Mouse (Mus musculus): Measurements from ENCODE around the gene Timm8a1. TPM values are rescaled to one million over a fixed set of nuclear protein-coding genes. Genes with fewer than 3 reads are reported as not detected.
A peak's percentile ranks its signal among the peaks of the same experiment; 100 is the strongest.
"Not testable (repeated sequence)": the region's sequence is repeated elsewhere in the genome, so short reads cannot be mapped to it uniquely, and the experiment has no call there.

Gene Timm8a1
- polyA plus RNA-seq, 1 experiment from 2014 or later: 114 TPM

GRCm38 (mm10) chrX:134564326-134564725 lies 22.7 kb upstream of the Timm8a1 start:
- Histone ChIP-seq H3K4me1 (no peaks in the 10 kb centered on the region), H3K9me3 (no peaks in the 10 kb centered on the region), H3K36me3 (replicated peaks) (no peaks in the 10 kb centered on the region), H3K27me3 (ENCODE audit: poor library complexity, severe bottlenecking) (peaks cover 20% of the 10 kb centered on the region; the same call in 1 of the 2 replicates), H3K4me3 (no peak overlapping the region), H3K27ac (no peak overlapping the region)
- WGBS: 92% methylated on average over 4 of the region's 4 CpGs
- DNase-seq (ENCODE audit: extremely low spot score, low spot score): no peak

- H3K27ac ChIP-seq: no peak overlapping the region
- H3K4me1 ChIP-seq: no peaks in the 10 kb centered on the region
- no peak overlapping the region for H3K4me3 ChIP-seq
- no peaks in the 10 kb centered on the region for H3K36me3 ChIP-seq (replicated peaks)
- H3K27me3 ChIP-seq (ENCODE audit: poor library complexity, severe bottlenecking): no peaks in the 10 kb centered on the region
- no peaks in the 10 kb centered on the region for H3K9me3 ChIP-seq
- WGBS: 77% methylated on average over 6 of the region's 6 CpGs
- no peak for DNase-seq (ENCODE audit: extremely low spot score, low spot score)
Measured at GRCm38 (mm10) chrX:134554425-134554824, 12.8 kb upstream of the Timm8a1 start.

- Histone ChIP-seq H3K9me3 (no peaks in the 10 kb centered on the region), H3K27me3 (ENCODE audit: poor library complexity, severe bottlenecking) (no peaks in the 10 kb centered on the region), H3K4me3 (no peak overlapping the region), H3K27ac (no peak overlapping the region), H3K4me1 (no peaks in the 10 kb centered on the region), H3K36me3 (replicated peaks) (no peaks in the 10 kb centered on the region)
- no peak for DNase-seq (ENCODE audit: extremely low spot score, low spot score)
- 93% methylated on average over 4 of the region's 4 CpGs for WGBS
Measured at GRCm38 (mm10) chrX:134553326-134553725, 11.7 kb upstream of the Timm8a1 start.

GRCm38 (mm10) chrX:134550903-134551302 lies 9.2 kb upstream of the Timm8a1 start:
- H3K4me1 ChIP-seq: no peaks in the 10 kb centered on the region
- no peaks in the 10 kb centered on the region for H3K27me3 ChIP-seq (ENCODE audit: poor library complexity, severe bottlenecking)
- WGBS: 23% methylated on average over 5 of the region's 5 CpGs
- no peak for DNase-seq (ENCODE audit: extremely low spot score, low spot score)
- no peak overlapping the region for H3K27ac ChIP-seq
- H3K4me3 ChIP-seq: no peak overlapping the region
- H3K36me3 ChIP-seq (replicated peaks): no peaks in the 10 kb centered on the region
- H3K9me3 ChIP-seq: no peaks in the 10 kb centered on the region

GRCm38 (mm10) chrX:134547330-134547729 lies 5.7 kb upstream of the Timm8a1 start:
- H3K27me3 ChIP-seq (ENCODE audit: poor library complexity, severe bottlenecking): no peaks in the 10 kb centered on the region
- no peaks in the 10 kb centered on the region for H3K36me3 ChIP-seq (replicated peaks)
- no peak overlapping the region for H3K27ac ChIP-seq
- no peak overlapping the region for H3K4me3 ChIP-seq
- DNase-seq (ENCODE audit: extremely low spot score, low spot score): no peak
- no peaks in the 10 kb centered on the region for H3K9me3 ChIP-seq
- 0 out of 2 replicates have a peak, but pooled peaks cover 1% of the 10 kb centered on the region for H3K4me1 ChIP-seq
- WGBS: 91% methylated on average over 4 of the region's 4 CpGs

- Histone ChIP-seq H3K27ac (peak overlapping the region; percentile 93), H3K36me3 (replicated peaks) (peaks cover 16% of the 10 kb centered on the region), H3K27me3 (ENCODE audit: poor library complexity, severe bottlenecking) (no peaks in the 10 kb centered on the region), H3K4me3 (peak overlapping the region; percentile 65), H3K9me3 (no peaks in the 10 kb centered on the region), H3K4me1 (0 out of 2 replicates have a peak, but pooled peaks cover 3% of the 10 kb centered on the region)
- WGBS: 32% methylated on average over 6 of the region's 6 CpGs
- DNase-seq (ENCODE audit: extremely low spot score, low spot score): no peak
Measured at GRCm38 (mm10) chrX:134541955-134542308, 267 bp upstream of the Timm8a1 start.

- Histone ChIP-seq H3K36me3 (replicated peaks) (peaks cover 29% of the 10 kb centered on the region), H3K9me3 (no peaks in the 10 kb centered on the region), H3K27ac (peak overlapping the region; percentile 93), H3K27me3 (ENCODE audit: poor library complexity, severe bottlenecking) (no peaks in the 10 kb centered on the region), H3K4me3 (peak overlapping the region; percentile 65), H3K4me1 (0 out of 2 replicates have a peak, but pooled peaks cover 3% of the 10 kb centered on the region)
- 25% methylated on average over 12 of the region's 12 CpGs for WGBS
- DNase-seq (ENCODE audit: extremely low spot score, low spot score): no peak
Measured at GRCm38 (mm10) chrX:134540414-134541135, 1.1 kb downstream of the Timm8a1 start.

GRCm38 (mm10) chrX:134539795-134540194 lies 1.9 kb downstream of the Timm8a1 start:
- not testable (repeated sequence) for H3K27ac ChIP-seq; H3K4me1 ChIP-seq; H3K27me3 ChIP-seq (ENCODE audit: poor library complexity, severe bottlenecking); DNase-seq (ENCODE audit: extremely low spot score, low spot score); H3K9me3 ChIP-seq
- peaks cover 36% of the 10 kb centered on the region for H3K36me3 ChIP-seq (replicated peaks)
- peak overlapping the region; percentile 65 for H3K4me3 ChIP-seq
- 92% methylated on average over 10 of the region's 10 CpGs for WGBS

GRCm38 (mm10) chrX:134533346-134533745 lies 8.3 kb downstream of the Timm8a1 start:
- Histone ChIP-seq H3K4me3 (no peak overlapping the region), H3K36me3 (replicated peaks) (peaks cover 30% of the 10 kb centered on the region), H3K27ac (no peak overlapping the region), H3K4me1 (no peaks in the 10 kb centered on the region), H3K9me3 (no peaks in the 10 kb centered on the region), H3K27me3 (ENCODE audit: poor library complexity, severe bottlenecking) (no peaks in the 10 kb centered on the region)
- WGBS: 84% methylated on average over 2 of the region's 2 CpGs
- DNase-seq (ENCODE audit: extremely low spot score, low spot score): no peak

- Histone ChIP-seq H3K27ac (no peak overlapping the region), H3K36me3 (replicated peaks) (no peaks in the 10 kb centered on the region), H3K27me3 (ENCODE audit: poor library complexity, severe bottlenecking) (0 out of 2 replicates have a peak, but pooled peaks cover 3% of the 10 kb centered on the region), H3K4me1 (no peaks in the 10 kb centered on the region), H3K9me3 (no peaks in the 10 kb centered on the region), H3K4me3 (no peak overlapping the region)
- DNase-seq (ENCODE audit: extremely low spot score, low spot score): no peak
- WGBS: 85% methylated on average over 4 of the region's 4 CpGs
Measured at GRCm38 (mm10) chrX:134525260-134525659, 16.4 kb downstream of the Timm8a1 start.

GRCm38 (mm10) chrX:134523772-134524171 lies 17.9 kb downstream of the Timm8a1 start:
- WGBS: 88% methylated on average over 4 of the region's 4 CpGs
- H3K36me3 ChIP-seq (replicated peaks): no peaks in the 10 kb centered on the region
- no peaks in the 10 kb centered on the region for H3K4me1 ChIP-seq
- H3K9me3 ChIP-seq: no peaks in the 10 kb centered on the region
- H3K27ac ChIP-seq: no peak overlapping the region
- no peak for DNase-seq (ENCODE audit: extremely low spot score, low spot score)
- H3K27me3 ChIP-seq (ENCODE audit: poor library complexity, severe bottlenecking): 0 out of 2 replicates have a peak, but pooled peaks cover 3% of the 10 kb centered on the region
- no peak overlapping the region for H3K4me3 ChIP-seq

GRCm38 (mm10) chrX:134509473-134509872 lies 32.2 kb downstream of the Timm8a1 start:
- Histone ChIP-seq H3K4me3 (no peak overlapping the region), H3K9me3 (no peaks in the 10 kb centered on the region), H3K4me1 (no peaks in the 10 kb centered on the region), H3K27me3 (ENCODE audit: poor library complexity, severe bottlenecking) (no peaks in the 10 kb centered on the region), H3K27ac (no peak overlapping the region), H3K36me3 (replicated peaks) (no peaks in the 10 kb centered on the region)
- 44% methylated on average over 2 of the region's 2 CpGs for WGBS
- no peak for DNase-seq (ENCODE audit: extremely low spot score, low spot score)

GRCm38 (mm10) chrX:134507977-134508376 lies 33.7 kb downstream of the Timm8a1 start:
- H3K27me3 ChIP-seq (ENCODE audit: poor library complexity, severe bottlenecking): no peaks in the 10 kb centered on the region
- no peaks in the 10 kb centered on the region for H3K36me3 ChIP-seq (replicated peaks)
- no peak overlapping the region for H3K4me3 ChIP-seq
- no peaks in the 10 kb centered on the region for H3K4me1 ChIP-seq
- no peaks in the 10 kb centered on the region for H3K9me3 ChIP-seq
- no peak for DNase-seq (ENCODE audit: extremely low spot score, low spot score)
- H3K27ac ChIP-seq: no peak overlapping the region
- WGBS: 72% methylated on average over 6 of the region's 6 CpGs

All from forebrain, embryonic 10.5 days (tissue).